Mouse (Mus musculus) heart, adult 2 months (tissue): ENCODE measurements around the gene Cpne5.

Source experiments
- CTCF ChIP-seq: fragments of 200-600 bp; IDR thresholded peaks from 2 replicates; pipeline ENCODE4 v1.8.1; 2022; ENCODE audit warnings: antibody characterized with exemption, mild to moderate bottlenecking, moderate library complexity
- POLR2A ChIP-seq: fragments of 200-500 bp; IDR thresholded peaks from 2 replicates; pipeline ENCODE4 v1.6.1; 2011; ENCODE audit warnings: mild to moderate bottlenecking, low read depth, low read length, control low read depth; ENCODE audit not compliant: insufficient read depth

DNA sequence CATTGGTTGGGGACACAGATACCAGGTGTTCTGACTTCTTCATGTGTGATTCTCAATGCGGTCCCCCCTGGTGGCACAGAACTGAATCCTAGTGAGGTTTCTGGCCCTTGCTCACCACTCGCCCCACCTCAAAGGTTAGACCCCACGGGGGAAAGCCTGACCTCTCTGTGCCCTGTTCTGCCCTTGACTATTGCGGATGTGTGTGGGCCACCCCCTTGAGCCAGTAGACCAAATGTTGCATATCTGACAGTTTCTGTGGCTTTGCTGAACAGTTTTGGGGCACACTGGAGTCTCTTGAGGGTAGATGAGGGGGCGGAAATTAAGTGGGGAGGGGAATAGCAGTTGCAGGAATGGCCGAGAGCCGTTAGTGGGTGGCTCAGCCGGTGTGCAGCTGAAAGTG is 94.7 kb downstream of the Cpne5 start:
- TF ChIP-seq CTCF (no peak), POLR2A (no peak)
